Mouse (Mus musculus): Measurements from ENCODE around the gene Gm28230. TPM values are rescaled to one million over a fixed set of nuclear protein-coding genes. Genes with fewer than 3 reads are reported as not detected.

Gene Gm28230
- polyA plus RNA-seq, 1 experiment = not detected

- H3K4me3 ChIP-seq (ENCODE audit: insufficient read depth, poor library complexity, severe bottlenecking) = no peak overlapping the region
- no peak for TF ChIP-seq MYOG (IDR thresholded peaks at IDR 0.05; ENCODE audit: control insufficient read depth, extremely low read depth, insufficient read length)
- no peak for TF ChIP-seq FOSL1 (IDR thresholded peaks at IDR 0.05; ENCODE audit: insufficient read depth, low read length, poor library complexity, severe bottlenecking)
- no peak for TF ChIP-seq USF1 (IDR thresholded peaks at IDR 0.05; ENCODE audit: low read depth)
- no peak for TF ChIP-seq CEBPB (IDR thresholded peaks at IDR 0.05; ENCODE audit: low read depth)
- TF ChIP-seq CTCF (IDR thresholded peaks at IDR 0.05; ENCODE audit: control insufficient read depth, insufficient read depth, insufficient read length) = no peak
- no peak for TF ChIP-seq MAX (IDR thresholded peaks at IDR 0.05)
- TF ChIP-seq MYOD1 (IDR thresholded peaks at IDR 0.05; ENCODE audit: control insufficient read depth, insufficient read length, low read depth) = no peak
- H3K79me2 ChIP-seq (ENCODE audit: control insufficient read depth, insufficient read depth) = no peaks in the 10 kb centered on the region
- no peak overlapping the region for H3ac ChIP-seq (ENCODE audit: control insufficient read depth, insufficient read length, low read depth)
- H3K79me3 ChIP-seq (ENCODE audit: low read depth) = no peaks in the 10 kb centered on the region
- no peaks in the 10 kb centered on the region for H3K36me3 ChIP-seq (ENCODE audit: control insufficient read depth, insufficient read depth)
- peaks cover 74% of the 10 kb centered on the region for H3K27me3 ChIP-seq (ENCODE audit: control insufficient read depth, insufficient read depth, insufficient read length)
Measured at GRCm38 (mm10) chr2:74693432-74693827, 33.1 kb upstream of the Gm28230 start.

- Histone ChIP-seq H3K79me2 (ENCODE audit: control insufficient read depth, insufficient read depth) (no peaks in the 10 kb centered on the region), H3K36me3 (ENCODE audit: control insufficient read depth, insufficient read depth) (no peaks in the 10 kb centered on the region), H3K4me3 (ENCODE audit: insufficient read depth, poor library complexity, severe bottlenecking) (no peak overlapping the region), H3K27me3 (ENCODE audit: control insufficient read depth, insufficient read depth, insufficient read length) (peaks cover 78% of the 10 kb centered on the region), H3ac (ENCODE audit: control insufficient read depth, insufficient read length, low read depth) (no peak overlapping the region), H3K79me3 (ENCODE audit: low read depth) (no peaks in the 10 kb centered on the region)
- no peak for TF ChIP-seq MYOG (IDR thresholded peaks at IDR 0.05; ENCODE audit: control insufficient read depth, extremely low read depth, insufficient read length)
- no peak for TF ChIP-seq MYOD1 (IDR thresholded peaks at IDR 0.05; ENCODE audit: control insufficient read depth, insufficient read length, low read depth)
- no peak for TF ChIP-seq MAX (IDR thresholded peaks at IDR 0.05)
- no peak for TF ChIP-seq FOSL1 (IDR thresholded peaks at IDR 0.05; ENCODE audit: insufficient read depth, low read length, poor library complexity, severe bottlenecking)
- TF ChIP-seq CEBPB (IDR thresholded peaks at IDR 0.05; ENCODE audit: low read depth) = no peak
- TF ChIP-seq CTCF (IDR thresholded peaks at IDR 0.05; ENCODE audit: control insufficient read depth, insufficient read depth, insufficient read length) = no peak
- TF ChIP-seq USF1 (IDR thresholded peaks at IDR 0.05; ENCODE audit: low read depth) = no peak
Measured at GRCm38 (mm10) chr2:74694066-74694465, 32.5 kb upstream of the Gm28230 start.

- TF ChIP-seq MYOD1 (IDR thresholded peaks at IDR 0.05; ENCODE audit: control insufficient read depth, insufficient read length, low read depth) (no peak), USF1 (IDR thresholded peaks at IDR 0.05; ENCODE audit: low read depth) (no peak), MYOG (IDR thresholded peaks at IDR 0.05; ENCODE audit: control insufficient read depth, extremely low read depth, insufficient read length) (no peak), CTCF (IDR thresholded peaks at IDR 0.05; ENCODE audit: control insufficient read depth, insufficient read depth, insufficient read length) (no peak), FOSL1 (IDR thresholded peaks at IDR 0.05; ENCODE audit: insufficient read depth, low read length, poor library complexity, severe bottlenecking) (no peak), MAX (IDR thresholded peaks at IDR 0.05) (no peak), CEBPB (IDR thresholded peaks at IDR 0.05; ENCODE audit: low read depth) (no peak)
- no peak overlapping the region for H3K4me3 ChIP-seq (ENCODE audit: insufficient read depth, poor library complexity, severe bottlenecking)
- peaks cover 81% of the 10 kb centered on the region for H3K27me3 ChIP-seq (ENCODE audit: control insufficient read depth, insufficient read depth, insufficient read length)
Measured at GRCm38 (mm10) chr2:74695383-74695782, 31.1 kb upstream of the Gm28230 start.

GRCm38 (mm10) chr2:74695813-74696430 lies 30.6 kb upstream of the Gm28230 start:
- Histone ChIP-seq H3K36me3 (ENCODE audit: control insufficient read depth, insufficient read depth) (no peaks in the 10 kb centered on the region), H3K4me3 (ENCODE audit: insufficient read depth, poor library complexity, severe bottlenecking) (no peak overlapping the region), H3K79me2 (ENCODE audit: control insufficient read depth, insufficient read depth) (no peaks in the 10 kb centered on the region), H3K79me3 (ENCODE audit: low read depth) (no peaks in the 10 kb centered on the region), H3ac (ENCODE audit: control insufficient read depth, insufficient read length, low read depth) (no peak overlapping the region), H3K27me3 (ENCODE audit: control insufficient read depth, insufficient read depth, insufficient read length) (peaks cover 86% of the 10 kb centered on the region)
- TF ChIP-seq USF1 (IDR thresholded peaks at IDR 0.05; ENCODE audit: low read depth) (no peak), CEBPB (IDR thresholded peaks at IDR 0.05; ENCODE audit: low read depth) (no peak), FOSL1 (IDR thresholded peaks at IDR 0.05; ENCODE audit: insufficient read depth, low read length, poor library complexity, severe bottlenecking) (no peak), MAX (IDR thresholded peaks at IDR 0.05) (no peak)

More at GRCm38 (mm10) chr2:74695383-74695782, 31.1 kb upstream of the Gm28230 start:
- H3K79me2 ChIP-seq (ENCODE audit: control insufficient read depth, insufficient read depth) = no peaks in the 10 kb centered on the region
- H3K79me3 ChIP-seq (ENCODE audit: low read depth) = no peaks in the 10 kb centered on the region
- H3ac ChIP-seq (ENCODE audit: control insufficient read depth, insufficient read length, low read depth) = no peak overlapping the region
- H3K36me3 ChIP-seq (ENCODE audit: control insufficient read depth, insufficient read depth) = no peaks in the 10 kb centered on the region

- no peak overlapping the region for H3ac ChIP-seq (ENCODE audit: control insufficient read depth, insufficient read length, low read depth)
- peaks cover 80% of the 10 kb centered on the region for H3K27me3 ChIP-seq (ENCODE audit: control insufficient read depth, insufficient read depth, insufficient read length)
- no peaks in the 10 kb centered on the region for H3K36me3 ChIP-seq (ENCODE audit: control insufficient read depth, insufficient read depth)
- H3K4me3 ChIP-seq (ENCODE audit: insufficient read depth, poor library complexity, severe bottlenecking) = no peak overlapping the region
- TF ChIP-seq CTCF (IDR thresholded peaks at IDR 0.05; ENCODE audit: control insufficient read depth, insufficient read depth, insufficient read length) (no peak), USF1 (IDR thresholded peaks at IDR 0.05; ENCODE audit: low read depth) (no peak), FOSL1 (IDR thresholded peaks at IDR 0.05; ENCODE audit: insufficient read depth, low read length, poor library complexity, severe bottlenecking) (no peak), MYOD1 (IDR thresholded peaks at IDR 0.05; ENCODE audit: control insufficient read depth, insufficient read length, low read depth) (no peak), MYOG (IDR thresholded peaks at IDR 0.05; ENCODE audit: control insufficient read depth, extremely low read depth, insufficient read length) (no peak), CEBPB (IDR thresholded peaks at IDR 0.05; ENCODE audit: low read depth) (no peak), MAX (IDR thresholded peaks at IDR 0.05) (no peak)
- H3K79me3 ChIP-seq (ENCODE audit: low read depth) = no peaks in the 10 kb centered on the region
- no peaks in the 10 kb centered on the region for H3K79me2 ChIP-seq (ENCODE audit: control insufficient read depth, insufficient read depth)
Measured at GRCm38 (mm10) chr2:74696442-74697335, 29.8 kb upstream of the Gm28230 start.
